Mouse (Mus musculus): ENCODE measurements around the gene Gxylt2. TPM values are rescaled to one million over a fixed set of nuclear protein-coding genes. Genes with fewer than 3 reads are reported as not detected.
A peak's percentile ranks its signal among the peaks of the same experiment; 100 is the strongest.

Gene Gxylt2
- total RNA-seq, 2 experiments from 2014 or later: 2.7 TPM

DNA sequence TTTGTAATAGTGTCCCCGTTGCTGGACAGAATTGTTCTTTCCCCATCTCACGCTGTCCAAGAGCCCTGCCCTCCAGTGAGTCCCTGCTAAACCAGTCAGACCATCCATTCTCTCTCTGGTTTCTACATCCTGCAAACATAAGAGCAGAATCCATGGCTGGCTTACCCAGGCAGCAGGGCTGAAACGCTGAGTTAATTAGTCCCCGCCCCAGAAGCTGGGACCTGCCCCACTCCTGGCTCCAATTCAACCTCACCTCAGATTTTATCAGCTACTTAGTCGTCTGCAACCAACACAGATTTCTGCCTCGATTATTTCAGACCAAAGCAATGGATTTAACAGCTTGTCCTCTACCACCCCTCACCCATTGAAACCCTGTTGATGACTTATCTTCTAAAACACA is 91.3 kb downstream of the Gxylt2 start:
- no peak for DNase-seq (ENCODE audit: low spot score in 2 of 2)

DNA sequence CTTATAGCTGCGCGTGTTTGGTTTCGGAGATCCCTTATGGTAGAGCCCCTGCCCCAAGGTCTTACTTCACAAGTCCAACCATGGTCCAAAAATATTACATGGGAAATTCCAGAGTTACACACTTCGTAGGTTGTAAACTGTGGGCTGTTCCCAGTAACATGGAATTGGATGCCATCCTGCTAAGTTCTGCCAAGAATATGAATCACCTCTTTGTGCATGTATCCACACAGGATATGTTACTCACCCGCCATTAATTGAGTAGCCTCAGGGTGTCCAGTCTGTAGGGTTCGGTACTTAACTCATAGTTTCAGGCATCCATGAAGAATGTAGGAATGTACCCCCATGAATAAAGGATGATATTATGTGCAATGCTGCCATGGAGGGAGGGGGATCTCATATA is 94.8 kb downstream of the Gxylt2 start:
- DNase-seq (ENCODE audit: low spot score in 2 of 2): no peak

DNA sequence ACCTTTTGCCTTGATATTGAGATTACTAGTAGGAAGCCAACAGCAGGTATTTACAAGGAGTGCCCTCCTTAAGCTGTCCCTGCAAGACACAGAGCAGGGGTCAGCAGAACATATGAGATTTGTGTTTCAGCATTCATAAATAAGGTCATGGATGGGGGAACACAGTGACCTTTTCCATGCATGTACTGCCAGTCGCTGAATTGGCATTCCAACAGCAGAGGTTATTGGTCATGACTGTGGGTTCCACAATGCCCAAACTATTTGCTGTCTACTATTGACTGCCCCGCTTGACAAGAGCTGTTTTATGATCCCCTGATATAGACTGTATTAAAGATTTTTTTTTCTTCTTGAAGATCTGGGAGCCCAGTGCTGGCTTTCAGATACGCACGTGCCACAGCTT is 95.2 kb downstream of the Gxylt2 start:
- DNase-seq (ENCODE audit: low spot score in 2 of 2): no peak

DNA sequence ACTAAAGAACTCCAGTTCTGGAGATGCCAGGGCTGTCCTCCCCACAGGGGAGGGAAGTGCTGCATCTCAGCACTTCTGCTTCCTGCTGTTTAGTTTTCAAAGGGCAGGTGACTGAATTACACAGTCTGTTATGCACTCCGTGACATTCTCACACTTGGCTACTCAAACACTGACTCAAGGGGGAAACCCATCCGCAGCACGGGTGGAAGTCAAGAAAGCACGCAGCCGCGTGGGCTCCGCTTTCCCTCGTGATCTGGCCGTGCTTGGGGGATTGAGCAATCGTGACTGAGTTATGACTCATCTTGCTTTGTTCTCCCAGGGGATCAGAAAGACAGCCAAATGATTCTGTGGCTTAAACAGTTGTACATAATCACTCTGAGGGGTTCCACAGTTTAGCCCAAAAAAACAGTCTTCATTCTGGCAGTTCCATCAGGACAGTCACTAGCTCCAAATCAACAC is 96.0 kb downstream of the Gxylt2 start:
- DNase-seq (ENCODE audit: low spot score in 2 of 2): peak; percentile 8 to 20

DNA sequence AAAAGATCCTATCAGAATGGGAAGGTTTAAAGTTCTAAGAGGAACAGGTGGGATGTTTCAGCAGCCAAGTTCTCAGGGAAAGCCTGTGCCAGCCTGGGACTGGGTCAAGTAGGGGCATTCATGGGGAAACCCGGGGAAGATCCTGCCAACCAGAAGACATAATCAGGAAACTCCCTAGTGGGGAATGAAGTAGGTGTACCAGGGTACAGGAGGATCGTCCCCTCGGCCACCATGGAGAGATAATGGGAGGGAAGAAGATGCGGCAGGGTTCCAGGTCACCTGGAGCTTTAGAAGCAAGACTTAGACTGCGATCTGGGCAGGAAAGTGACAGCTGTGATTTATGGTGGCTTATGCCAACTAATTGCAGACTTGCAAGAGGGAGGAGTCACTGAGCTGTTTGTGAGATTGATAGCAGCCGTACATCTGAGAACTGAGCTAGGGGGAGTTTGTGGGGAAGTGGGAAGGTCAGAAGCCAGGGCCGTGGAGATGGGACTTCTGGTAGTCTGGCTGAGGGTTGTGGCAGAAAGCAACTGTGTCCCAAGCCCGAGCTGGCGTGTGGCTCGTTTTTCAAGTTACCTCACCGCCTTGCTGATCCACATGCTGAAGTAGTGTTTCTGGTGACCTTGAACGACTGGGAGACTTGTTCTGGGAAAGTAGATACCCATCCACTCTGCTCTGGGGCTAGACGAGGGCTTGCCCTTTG is 98.0 kb downstream of the Gxylt2 start:
- DNase-seq (ENCODE audit: low spot score in 2 of 2): no peak

DNA sequence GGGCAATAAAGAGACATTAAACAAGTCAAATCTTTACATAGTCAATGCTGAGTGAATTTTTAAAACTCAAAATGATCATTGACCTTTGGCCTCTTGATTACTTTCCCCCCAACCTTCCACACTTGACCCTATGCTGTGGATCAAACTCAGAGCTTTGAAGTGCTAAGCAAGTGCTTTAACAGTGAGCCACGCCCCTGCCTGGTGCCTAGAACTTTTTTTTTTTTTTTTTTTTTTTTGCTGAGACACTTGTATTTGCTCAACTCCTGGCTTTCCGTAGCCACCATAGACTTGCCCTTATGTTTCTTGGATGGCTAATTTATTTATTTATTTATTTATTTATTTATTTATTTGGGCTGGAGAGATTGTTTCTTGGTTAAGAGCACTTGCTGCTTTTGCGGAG is 98.7 kb downstream of the Gxylt2 start:
- DNase-seq (ENCODE audit: low spot score in 2 of 2): no peak

DNA sequence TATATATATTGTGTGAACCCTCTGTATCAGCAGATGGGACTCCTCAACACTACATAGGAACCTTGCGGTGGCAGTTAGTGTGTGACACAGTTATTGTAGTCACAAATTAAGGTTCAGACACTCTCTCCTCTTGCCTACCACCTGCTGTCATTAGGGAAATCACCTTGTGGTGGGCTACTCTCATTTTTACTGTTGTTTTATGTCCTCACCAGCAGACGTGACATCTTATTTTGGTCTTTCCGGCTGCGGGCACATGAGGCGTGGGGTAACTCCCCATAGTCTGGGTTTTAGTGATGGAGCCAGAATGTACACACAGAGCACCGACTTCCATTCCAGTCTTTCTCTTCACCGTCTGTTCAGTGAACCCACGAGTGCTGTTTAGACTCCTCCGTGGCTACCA is 102.7 kb downstream of the Gxylt2 start:
- no peak for DNase-seq (ENCODE audit: low spot score in 2 of 2)

DNA sequence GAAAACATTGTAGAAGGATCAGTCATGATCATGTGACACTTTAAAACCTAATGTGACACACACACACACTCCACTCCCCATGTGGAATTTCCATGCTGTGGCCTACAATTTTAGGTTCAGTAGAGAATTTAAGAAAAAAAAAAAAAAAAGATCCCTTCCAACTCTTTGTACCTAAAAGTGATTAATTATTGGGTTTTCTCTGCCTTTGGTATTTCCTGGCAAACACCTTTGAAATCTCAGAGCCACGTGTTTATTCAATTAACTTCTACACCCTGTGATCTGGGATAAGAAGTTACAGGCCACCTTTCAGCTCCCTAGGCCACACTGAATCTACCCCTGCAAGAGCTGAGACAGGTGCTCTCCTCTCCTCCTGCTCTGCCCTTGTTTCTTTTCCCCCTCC is 103.2 kb downstream of the Gxylt2 start:
- DNase-seq (ENCODE audit: low spot score in 2 of 2): no peak

DNA sequence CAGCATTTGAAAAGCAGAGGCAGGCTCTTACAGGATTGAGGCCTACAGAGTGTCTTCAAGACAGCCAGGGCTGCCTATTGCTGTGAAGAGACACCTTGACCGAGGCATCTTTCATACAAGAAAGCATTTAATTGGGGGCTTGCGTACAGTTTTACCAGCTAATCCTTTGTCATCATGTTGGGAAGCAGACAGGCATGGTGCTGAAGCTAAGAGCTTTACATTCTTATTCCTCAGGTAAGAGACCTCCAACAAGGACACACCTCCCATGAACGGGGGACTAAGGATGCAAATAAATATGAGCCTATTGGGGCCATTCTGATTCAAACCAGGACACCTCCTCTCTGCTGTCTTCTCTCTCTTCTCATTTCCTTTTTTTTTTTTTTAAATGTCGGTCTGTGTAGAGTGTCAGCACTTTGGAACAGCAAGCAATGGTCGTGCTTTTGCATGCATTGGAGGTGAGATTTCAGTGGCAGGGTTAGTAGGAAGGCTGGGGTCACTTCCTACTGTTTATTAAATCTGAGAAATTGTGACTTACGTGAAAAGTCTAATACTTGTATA is 103.8 kb downstream of the Gxylt2 start:
- no peak for DNase-seq (ENCODE audit: low spot score in 2 of 2)

DNA sequence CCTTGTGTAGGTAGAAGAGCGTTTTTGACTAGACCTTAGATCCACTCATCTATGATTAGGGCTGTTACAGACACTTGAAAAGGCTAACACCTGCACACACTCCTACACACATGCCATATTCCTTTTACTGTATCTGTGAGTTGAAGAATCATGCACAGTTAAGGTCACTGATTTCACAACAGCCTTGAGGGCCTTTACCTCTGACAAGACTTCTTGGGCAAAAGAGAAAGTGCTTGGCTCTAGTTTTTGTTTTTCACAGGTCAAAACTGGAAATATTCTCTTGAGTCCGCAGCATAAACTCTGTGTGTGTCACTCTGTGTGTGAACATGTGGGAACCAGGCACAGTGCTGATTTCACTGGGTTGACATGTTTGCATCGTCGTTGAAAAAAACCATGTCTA is 105.6 kb downstream of the Gxylt2 start:
- no peak for DNase-seq (ENCODE audit: low spot score in 2 of 2)

DNA sequence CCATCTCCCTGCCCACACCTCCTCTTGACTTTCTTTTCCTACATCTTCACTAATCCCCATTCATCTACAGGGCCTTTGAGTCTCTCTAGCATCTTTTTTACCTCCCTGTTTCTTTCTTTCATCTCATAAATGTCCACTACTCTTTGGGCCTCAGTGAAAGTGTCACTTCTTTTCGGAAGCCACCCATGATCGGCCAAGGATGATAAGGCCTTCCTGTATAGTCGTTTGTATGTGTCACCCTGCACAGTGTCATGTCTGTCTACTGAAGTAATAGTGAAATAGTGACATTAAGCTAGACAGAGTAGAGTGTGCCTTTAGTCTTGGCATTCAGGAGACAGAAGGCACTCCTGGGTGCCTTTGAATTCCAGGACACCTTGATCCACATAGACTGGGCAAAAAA is 107.2 kb downstream of the Gxylt2 start:
- DNase-seq (ENCODE audit: low spot score in 2 of 2): no peak

DNA sequence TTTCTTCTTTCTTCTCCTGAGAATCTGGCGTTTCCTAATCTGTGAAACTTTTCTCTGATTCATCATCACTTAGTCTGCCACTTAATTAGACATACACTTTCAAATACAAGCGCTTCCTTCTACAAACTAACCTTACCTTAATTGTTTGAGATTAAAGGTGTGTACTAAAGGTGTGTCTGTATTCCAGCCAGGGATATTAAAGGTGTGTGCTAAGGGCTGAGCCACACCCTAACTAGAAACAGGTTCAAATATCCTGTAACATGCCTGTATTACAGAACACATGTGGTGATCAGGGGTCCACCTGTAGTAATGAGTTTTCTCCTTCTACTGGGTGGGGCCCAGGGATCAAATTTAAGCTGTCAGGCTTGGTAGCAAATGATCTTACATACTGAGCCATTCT is 116.8 kb downstream of the Gxylt2 start:
- DNase-seq (ENCODE audit: low spot score in 2 of 2): no peak

DNA sequence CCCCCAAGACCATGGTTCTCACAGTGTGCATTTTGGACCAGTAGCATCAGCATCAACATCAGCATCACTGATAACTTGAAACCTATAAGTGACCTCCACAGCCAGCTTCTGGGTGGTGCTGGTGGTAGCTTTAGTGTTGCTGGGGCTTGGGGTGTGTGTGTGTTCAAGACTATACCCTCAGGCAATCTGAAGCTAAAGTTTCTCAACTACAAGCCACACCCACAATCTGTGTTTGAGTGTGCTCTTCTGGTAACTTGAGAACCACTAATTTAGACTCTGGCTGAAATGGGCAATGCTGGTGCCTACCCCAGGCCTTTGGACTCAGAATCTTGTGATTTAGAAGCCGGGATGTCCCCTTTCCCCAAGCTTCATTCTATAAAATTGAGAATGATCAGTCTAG is 118.8 kb downstream of the Gxylt2 start:
- DNase-seq (ENCODE audit: low spot score in 2 of 2): no peak

DNA sequence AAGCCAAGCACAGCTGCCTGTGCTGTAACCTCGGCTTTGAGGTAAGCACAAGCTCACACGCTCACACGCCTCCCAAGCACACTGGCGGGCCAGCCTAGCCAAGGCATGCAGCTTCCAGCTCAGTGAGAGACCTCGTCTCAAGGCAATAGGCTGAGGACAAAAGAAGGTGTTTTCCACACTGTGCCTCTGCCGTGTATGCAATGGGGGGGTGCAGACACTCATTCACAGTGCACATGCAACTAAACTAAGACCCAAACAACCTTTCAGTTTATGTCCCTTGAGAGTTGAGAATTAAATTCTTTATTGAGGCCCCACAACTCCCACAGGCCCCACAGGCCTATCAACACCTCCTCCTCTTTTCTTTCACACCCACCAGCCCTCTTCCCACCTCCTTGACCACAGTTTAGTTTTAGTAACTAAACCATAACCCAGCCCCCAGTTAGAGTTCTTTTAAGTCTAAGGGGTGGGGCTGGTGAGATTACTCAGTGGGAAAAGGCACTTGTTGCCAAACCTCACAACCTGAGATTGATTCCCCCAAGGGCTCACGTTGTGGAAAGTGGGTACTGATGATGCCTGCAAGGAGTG is 119.9 kb downstream of the Gxylt2 start:
- no peak for DNase-seq (ENCODE audit: low spot score in 2 of 2)

DNA sequence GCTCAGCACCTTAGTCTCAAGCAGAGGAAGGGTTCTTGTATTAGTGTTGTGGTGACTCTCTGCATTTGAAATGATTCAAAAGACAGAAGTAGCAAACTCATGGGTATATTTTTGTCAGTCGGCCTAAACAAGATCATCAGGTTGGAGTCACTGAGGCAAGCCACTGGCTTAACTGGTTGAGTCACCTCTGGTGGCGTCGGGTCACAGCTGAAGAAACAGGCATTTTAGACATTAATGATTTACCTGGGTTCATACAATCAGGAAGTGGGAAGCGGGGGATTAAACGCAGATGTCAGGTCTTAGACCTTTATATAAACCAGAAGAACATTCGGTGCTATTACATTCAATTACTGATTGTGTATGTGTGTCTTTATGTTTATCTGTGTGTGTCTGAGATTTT is 121.5 kb downstream of the Gxylt2 start:
- no peak for DNase-seq (ENCODE audit: low spot score in 2 of 2)

DNA sequence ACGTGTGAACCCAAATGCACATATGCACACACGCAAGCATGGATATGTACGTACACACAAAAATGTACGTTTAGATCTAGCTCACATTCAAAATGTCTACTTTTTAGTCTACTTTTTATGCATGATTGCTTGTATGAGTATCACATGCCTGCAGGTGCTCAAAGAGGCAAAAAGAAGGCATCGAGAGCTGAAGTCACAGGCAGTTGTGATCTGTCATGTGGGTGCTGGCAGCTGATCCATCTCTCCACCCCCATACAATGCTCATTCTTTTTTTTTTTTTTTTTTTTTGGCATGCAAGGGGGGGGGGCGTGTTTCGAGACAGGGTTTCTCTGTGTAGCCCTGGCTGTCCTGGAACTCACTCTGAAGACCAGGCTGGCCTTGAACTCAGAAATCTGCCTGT is 124.0 kb downstream of the Gxylt2 start:
- DNase-seq (ENCODE audit: low spot score in 2 of 2): no peak

DNA sequence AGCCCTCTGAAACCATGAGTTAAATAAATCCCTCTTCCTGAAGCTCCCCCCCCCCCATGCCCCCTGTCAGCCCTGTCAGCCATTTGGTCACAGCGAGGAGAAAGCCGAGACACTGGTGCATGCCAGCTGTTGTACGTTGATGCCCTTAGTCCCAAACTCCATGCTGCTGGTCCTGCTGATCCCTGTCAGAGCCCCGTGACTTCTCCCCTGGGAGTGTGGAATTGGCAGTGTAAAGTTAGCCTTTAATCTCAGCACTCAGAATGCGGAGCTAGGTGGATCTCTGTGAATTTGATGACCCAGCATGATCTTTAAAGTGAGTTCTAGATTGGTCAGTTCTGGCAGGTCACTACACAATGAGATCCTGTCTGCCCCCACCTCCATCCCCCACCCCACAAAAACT is 125.2 kb downstream of the Gxylt2 start:
- DNase-seq (ENCODE audit: low spot score in 2 of 2): no peak

DNA sequence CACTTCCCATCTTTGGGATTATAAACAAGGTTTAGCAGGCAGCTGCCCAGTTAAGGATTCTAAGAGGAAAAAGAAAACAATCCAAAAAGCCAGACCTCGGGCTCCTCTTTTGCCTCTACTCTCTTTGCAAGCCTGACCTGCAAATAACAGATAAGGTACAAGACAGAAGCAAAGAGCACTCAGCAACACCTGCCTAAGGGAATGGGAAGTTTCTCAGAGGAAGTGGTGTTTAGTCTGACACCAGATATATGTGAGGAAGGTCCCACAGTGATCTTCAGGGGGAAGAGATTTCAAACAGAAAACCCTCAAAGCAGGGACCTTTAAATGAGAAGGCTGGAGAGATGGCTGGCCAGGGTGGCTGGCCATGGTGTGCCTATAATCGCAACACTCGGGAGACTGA is 126.7 kb downstream of the Gxylt2 start:
- DNase-seq (ENCODE audit: low spot score in 2 of 2): no peak

DNA sequence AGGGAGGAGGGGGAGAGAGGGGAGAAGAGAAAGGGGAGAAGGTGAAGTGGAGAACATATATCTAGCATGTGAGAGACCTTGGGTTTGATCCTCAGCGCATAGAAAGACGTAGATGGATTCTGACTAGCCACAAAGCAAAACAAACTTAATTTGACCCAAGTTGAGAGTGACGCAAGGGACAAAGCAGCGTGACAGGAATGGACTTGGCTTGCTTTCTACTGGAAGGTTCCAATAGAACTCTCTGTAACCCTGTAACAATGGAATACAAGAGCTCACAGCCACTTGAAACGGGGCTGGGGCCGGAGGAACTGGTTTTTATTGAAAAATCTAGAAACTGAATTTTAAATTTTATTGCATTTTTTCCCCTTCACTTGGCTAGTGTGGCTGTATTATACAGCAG is 127.2 kb downstream of the Gxylt2 start:
- DNase-seq (ENCODE audit: low spot score in 2 of 2): no peak

DNA sequence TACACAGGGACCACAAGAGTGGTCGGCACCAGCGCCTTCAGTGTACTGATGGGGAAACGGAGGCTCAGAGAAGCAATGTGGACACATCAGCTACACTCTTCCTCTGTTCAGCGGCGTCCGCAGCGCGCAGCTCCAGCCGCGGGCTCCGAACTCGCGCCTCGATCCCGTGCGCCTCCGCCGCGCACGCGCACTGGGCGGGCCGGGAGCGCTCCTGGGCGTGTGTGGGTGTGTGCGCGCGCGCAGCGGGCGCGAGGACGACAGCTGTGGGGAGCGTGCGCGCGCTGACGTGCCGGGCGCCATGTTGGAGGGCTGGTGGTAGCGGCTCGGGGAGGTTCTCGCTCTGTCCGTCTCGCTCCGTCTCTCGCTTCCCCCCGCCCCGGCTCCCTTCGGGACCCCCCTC is 128.8 kb downstream of the Gxylt2 start, which contains the start of gene Ppp4r2:
Gene Ppp4r2 (plus strand): TSS at position 268 of the 400 bp plus-strand sequence.
- DNase-seq (ENCODE audit: low spot score in 2 of 2): peak; percentile 90 to 94

DNA sequence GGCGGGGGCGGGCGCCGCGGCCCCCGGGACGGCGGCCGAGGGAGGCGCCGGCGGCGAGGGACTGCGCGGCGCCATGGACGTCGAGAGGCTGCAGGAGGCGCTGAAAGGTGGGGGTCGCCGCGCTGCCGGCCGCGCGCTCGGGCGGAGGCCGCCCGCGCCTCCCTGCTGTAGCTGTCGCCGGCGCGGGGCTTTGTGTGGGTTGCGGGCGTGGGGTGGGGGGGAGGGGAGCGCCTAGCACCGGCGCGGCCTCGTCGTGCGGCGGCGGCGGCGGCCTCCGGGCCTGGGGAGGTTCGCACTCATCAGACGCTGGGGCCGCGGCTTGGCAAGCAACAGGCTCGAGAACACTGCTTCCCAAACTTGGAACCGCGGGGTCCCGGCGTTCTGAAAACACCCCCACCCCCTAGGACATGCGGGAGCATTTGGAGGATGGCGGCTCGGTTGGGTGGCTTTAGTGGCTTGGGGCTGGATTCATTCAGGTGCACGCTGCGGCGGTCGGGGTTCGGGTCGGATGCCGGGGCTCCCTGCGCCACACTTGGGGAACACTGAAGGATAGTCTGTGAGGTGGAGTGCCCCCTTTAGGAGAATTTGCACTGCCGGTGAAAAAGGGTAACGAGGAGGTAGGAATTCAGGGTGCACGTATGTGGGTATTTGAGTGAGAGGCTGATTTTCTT is 129.4 kb downstream of the Gxylt2 start:
- peak; percentile 62 to 71 for DNase-seq (ENCODE audit: low spot score in 2 of 2)

DNA sequence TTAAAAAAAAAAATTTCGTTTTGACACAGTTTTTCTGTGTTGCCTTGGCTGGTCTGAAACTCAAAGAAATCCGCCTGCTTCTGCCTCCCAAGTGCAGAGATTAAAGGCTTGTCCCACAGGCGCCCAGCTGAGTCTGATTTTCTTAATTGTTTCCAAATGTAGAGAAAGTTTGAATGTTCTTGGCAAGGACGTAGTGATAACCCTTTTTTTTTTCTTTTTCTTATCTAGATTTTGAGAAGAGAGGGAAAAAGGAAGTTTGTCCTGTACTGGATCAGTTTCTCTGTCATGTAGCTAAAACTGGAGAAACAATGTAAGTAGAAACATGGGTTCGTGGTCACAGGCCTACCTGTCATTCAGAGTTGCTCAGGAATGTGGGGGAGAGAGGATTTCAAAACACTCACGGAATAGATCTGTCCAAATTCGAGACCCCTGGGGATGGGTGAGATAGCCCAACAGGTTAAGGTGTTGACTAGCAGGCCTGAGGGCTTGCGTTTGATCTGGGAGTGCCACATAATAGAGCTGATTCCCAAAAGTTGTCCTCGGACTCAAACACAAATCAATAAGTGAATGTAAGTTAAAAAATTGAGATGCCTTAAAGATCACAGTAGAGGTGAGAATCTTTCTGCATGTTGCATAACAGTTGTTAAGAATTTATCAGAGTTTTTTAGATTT is 130.1 kb downstream of the Gxylt2 start:
- DNase-seq (ENCODE audit: low spot score in 2 of 2): no peak

All from layer of hippocampus, postnatal 10 days (tissue).